Mouse (Mus musculus) MEL (cell line): Measurements from ENCODE around the gene Ccdc159. TPM values are rescaled to one million over a fixed set of nuclear protein-coding genes. Genes with fewer than 3 reads are reported as not detected.

Experiments used
- DNase-seq: peaks from one replicate; pipeline ENCODE4 v3.0.0; 2011; ENCODE audit warnings: low read depth, low spot score
- H3K27ac ChIP-seq: 2 replicates; pipeline ENCODE4 v1.5.1; 2012; ENCODE audit warnings: low read depth, mild to moderate bottlenecking, control low read depth, low read length, moderate library complexity; ENCODE audit not compliant: control insufficient read depth
- H3K27me3 ChIP-seq, 2 experiments: fragments of 150-350 bp in 1 of 2; sonication (generic) in 1 of 2; 2 replicates each; pipeline ENCODE4 v1.6.1; 2012; ENCODE audit warnings: low read length in 2 of 2, mild to moderate bottlenecking in 2 of 2, improper control_type of control experiment in 1 of 2, moderate library complexity in 1 of 2; ENCODE audit not compliant: insufficient read depth in 2 of 2, control insufficient read depth in 1 of 2
- H3K36me3 ChIP-seq, 2 experiments: 2 replicates each; pipeline ENCODE4 v1.6.1; 2012 to 2014; ENCODE audit warnings: low read length in 2 of 2, improper control_type of control experiment in 1 of 2, inconsistent platforms in 1 of 2, mild to moderate bottlenecking in 1 of 2; ENCODE audit not compliant: insufficient read depth in 2 of 2, control insufficient read depth in 1 of 2
- H3K4me1 ChIP-seq, 2 experiments: fragments of 150-350 bp in 1 of 2; sonication (generic) in 1 of 2; 2 replicates each; pipeline ENCODE4 v1.6.1; 2012; ENCODE audit warnings: low read length in 2 of 2, improper control_type of control experiment in 1 of 2, mild to moderate bottlenecking in 1 of 2; ENCODE audit not compliant: insufficient read depth in 2 of 2, control insufficient read depth in 1 of 2
- H3K4me3 ChIP-seq, 2 experiments: fragments of 150-350 bp in 1 of 2; sonication (generic) in 1 of 2; 2 replicates each; pipeline ENCODE4 v1.5.1; 2012; ENCODE audit warnings: low read depth in 2 of 2, low read length in 2 of 2, mild to moderate bottlenecking in 2 of 2, moderate library complexity in 2 of 2, control low read depth in 1 of 2, improper control_type of control experiment in 1 of 2; ENCODE audit not compliant: control insufficient read depth in 1 of 2, insufficient read depth in 1 of 2
- H3K79me2 ChIP-seq: 2 replicates; pipeline ENCODE4 v1.6.1; 2012; ENCODE audit warnings: mild to moderate bottlenecking, low read length, moderate library complexity; ENCODE audit not compliant: control insufficient read depth, poor library complexity, insufficient read depth
- H3K9ac ChIP-seq: 2 replicates; pipeline ENCODE4 v1.6.1; 2012; ENCODE audit warnings: low read depth, mild to moderate bottlenecking, control low read depth, low read length, moderate library complexity; ENCODE audit not compliant: control insufficient read depth, poor library complexity, severe bottlenecking
- H3K9me3 ChIP-seq: fragments of 150-350 bp; sonication (generic); replicated peaks from 2 replicates; pipeline ENCODE4 v1.6.1; 2012; ENCODE audit warnings: mild to moderate bottlenecking, low read length, improper control_type of control experiment, moderate library complexity; ENCODE audit not compliant: insufficient read depth
- BHLHE40 ChIP-seq: IDR thresholded peaks from 2 replicates; pipeline ENCODE4 v1.6.1; 2012; ENCODE audit warnings: low read depth, mild to moderate bottlenecking, inconsistent platforms, low read length, improper control_type of control experiment, borderline replicate concordance
- CHD1 ChIP-seq: IDR thresholded peaks from 2 replicates; pipeline ENCODE4 v1.6.1; 2012; ENCODE audit warnings: low read depth, mild to moderate bottlenecking, inconsistent platforms, low read length, improper control_type of control experiment
- CHD2 ChIP-seq: IDR thresholded peaks from 2 replicates; pipeline ENCODE4 v1.6.1; 2011; ENCODE audit warnings: low read length, improper control_type of control experiment
- E2F4 ChIP-seq: IDR thresholded peaks from 2 replicates; pipeline ENCODE4 v1.6.1; 2011; ENCODE audit warnings: low read depth, low read length, improper control_type of control experiment, borderline replicate concordance
- ELF1 ChIP-seq: IDR thresholded peaks from 2 replicates; pipeline ENCODE4 v1.6.1; 2014; ENCODE audit warnings: low read depth, mild to moderate bottlenecking, inconsistent platforms, low read length, improper control_type of control experiment, moderate library complexity
- ETS1 ChIP-seq: IDR thresholded peaks from 2 replicates; pipeline ENCODE4 v1.6.1; 2012; ENCODE audit warnings: low read depth, mild to moderate bottlenecking, inconsistent platforms, low read length, improper control_type of control experiment, moderate library complexity
- GABPA ChIP-seq: IDR thresholded peaks from 2 replicates; pipeline ENCODE4 v1.6.1; 2012; ENCODE audit warnings: low read depth, mild to moderate bottlenecking, inconsistent platforms, low read length, improper control_type of control experiment, moderate library complexity
- GATA1 ChIP-seq: IDR thresholded peaks from 2 replicates; pipeline ENCODE4 v1.6.1; 2011; ENCODE audit warnings: low read depth, low read length, improper control_type of control experiment
- HCFC1 ChIP-seq: IDR thresholded peaks from 2 replicates; pipeline ENCODE4 v1.6.1; 2012; ENCODE audit warnings: low read depth, mild to moderate bottlenecking, inconsistent platforms, low read length, improper control_type of control experiment, moderate library complexity
- JUND ChIP-seq: IDR thresholded peaks from 2 replicates; pipeline ENCODE4 v1.6.1; 2011; ENCODE audit warnings: low read depth, mild to moderate bottlenecking, improper control_type of control experiment, low read length
- MAFK ChIP-seq: IDR thresholded peaks from 2 replicates; pipeline ENCODE4 v1.6.1; 2011; ENCODE audit warnings: low read depth, mild to moderate bottlenecking, low read length, improper control_type of control experiment, borderline replicate concordance
- MAX ChIP-seq: IDR thresholded peaks from 2 replicates; pipeline ENCODE4 v1.6.1; 2011; ENCODE audit warnings: low read length, improper control_type of control experiment
- MAZ ChIP-seq: IDR thresholded peaks from 2 replicates; pipeline ENCODE4 v1.6.1; 2012; ENCODE audit warnings: low read depth, mild to moderate bottlenecking, inconsistent platforms, low read length, improper control_type of control experiment
- MEF2A ChIP-seq: IDR thresholded peaks from 2 replicates; pipeline ENCODE4 v1.6.1; 2014; ENCODE audit warnings: low read depth, mild to moderate bottlenecking, inconsistent platforms, low read length, improper control_type of control experiment; ENCODE audit not compliant: poor library complexity, insufficient replicate concordance, severe bottlenecking; ENCODE audit errors: extremely low read depth
- MXI1 ChIP-seq: IDR thresholded peaks from 2 replicates; pipeline ENCODE4 v1.6.1; 2011; ENCODE audit warnings: mild to moderate bottlenecking, low read depth, low read length, improper control_type of control experiment
- MYB ChIP-seq: IDR thresholded peaks from 2 replicates; pipeline ENCODE4 v1.6.1; 2011; ENCODE audit warnings: mild to moderate bottlenecking, low read depth, low read length, improper control_type of control experiment
- MYC ChIP-seq: IDR thresholded peaks from 2 replicates; pipeline ENCODE4 v1.6.1; 2011; ENCODE audit warnings: low read depth, mild to moderate bottlenecking, low read length, improper control_type of control experiment, moderate library complexity
- NELFE ChIP-seq: IDR thresholded peaks from 2 replicates; pipeline ENCODE4 v1.6.1; 2011; ENCODE audit warnings: low read depth, low read length, improper control_type of control experiment
- NRF1 ChIP-seq: IDR thresholded peaks from 2 replicates; pipeline ENCODE4 v1.6.1; 2014; ENCODE audit warnings: low read depth, mild to moderate bottlenecking, inconsistent platforms, low read length, improper control_type of control experiment, moderate library complexity; ENCODE audit not compliant: poor library complexity, insufficient read depth, severe bottlenecking
- POLR2A ChIP-seq, 2 experiments: IDR thresholded peaks; 2 replicates each; pipeline ENCODE4 v1.6.1; 2011 to 2012; ENCODE audit warnings: low read length in 2 of 2, mild to moderate bottlenecking in 2 of 2, control low read depth in 1 of 2, improper control_type of control experiment in 1 of 2, low read depth in 1 of 2, moderate library complexity in 1 of 2; ENCODE audit not compliant: control insufficient read depth in 1 of 2, insufficient read depth in 1 of 2, poor library complexity in 1 of 2
- POLR2AphosphoS2 ChIP-seq: IDR thresholded peaks from 2 replicates; pipeline ENCODE4 v1.6.1; 2011; ENCODE audit warnings: low read length, improper control_type of control experiment
- RAD21 ChIP-seq: IDR thresholded peaks from 2 replicates; pipeline ENCODE4 v1.6.1; 2011; ENCODE audit warnings: mild to moderate bottlenecking, low read depth, low read length, improper control_type of control experiment
- RCOR1 ChIP-seq: IDR thresholded peaks from 2 replicates; pipeline ENCODE4 v1.6.1; 2012; ENCODE audit warnings: low read depth, mild to moderate bottlenecking, inconsistent platforms, low read length, improper control_type of control experiment
- SIN3A ChIP-seq: IDR thresholded peaks from 2 replicates; pipeline ENCODE4 v1.6.1; 2012; ENCODE audit warnings: low read length, improper control_type of control experiment, inconsistent platforms
- SMC3 ChIP-seq: IDR thresholded peaks from 2 replicates; pipeline ENCODE4 v1.6.1; 2011; ENCODE audit warnings: low read depth, low read length, improper control_type of control experiment
- TAL1 ChIP-seq: IDR thresholded peaks from 2 replicates; pipeline ENCODE4 v1.6.1; 2012; ENCODE audit warnings: mild to moderate bottlenecking, inconsistent platforms, low read length, moderate library complexity, mixed read lengths
- TBP ChIP-seq: IDR thresholded peaks from 2 replicates; pipeline ENCODE4 v1.8.0; 2011; ENCODE audit warnings: low read depth, low read length, improper control_type of control experiment
- TCF12 ChIP-seq: IDR thresholded peaks from 2 replicates; pipeline ENCODE4 v1.6.1; 2014; ENCODE audit warnings: low read depth, mild to moderate bottlenecking, inconsistent platforms, low read length, improper control_type of control experiment, moderate library complexity
- UBTF ChIP-seq: IDR thresholded peaks from 2 replicates; pipeline ENCODE4 v1.6.1; 2012; ENCODE audit warnings: low read depth, mild to moderate bottlenecking, inconsistent platforms, low read length, improper control_type of control experiment, moderate library complexity, borderline replicate concordance; ENCODE audit not compliant: insufficient read depth
- USF1 ChIP-seq: IDR thresholded peaks from 2 replicates; pipeline ENCODE4 v1.6.1; 2014; ENCODE audit warnings: low read depth, mild to moderate bottlenecking, inconsistent platforms, low read length, improper control_type of control experiment, moderate library complexity
- USF2 ChIP-seq, 2 experiments: IDR thresholded peaks; 2 replicates each; pipeline ENCODE4 v1.6.1; 2011 to 2012; ENCODE audit warnings: improper control_type of control experiment in 2 of 2, low read length in 2 of 2, borderline replicate concordance in 1 of 2, inconsistent platforms in 1 of 2, low read depth in 1 of 2, mild to moderate bottlenecking in 1 of 2; ENCODE audit not compliant: insufficient read depth in 1 of 2
- ZC3H11A ChIP-seq: IDR thresholded peaks from 2 replicates; pipeline ENCODE4 v1.6.1; 2012; ENCODE audit warnings: low read depth, mild to moderate bottlenecking, inconsistent platforms, low read length, improper control_type of control experiment
- ZKSCAN1 ChIP-seq: IDR thresholded peaks from 2 replicates; pipeline ENCODE4 v1.6.1; 2012; ENCODE audit warnings: low read depth, mild to moderate bottlenecking, inconsistent platforms, low read length, improper control_type of control experiment, moderate library complexity
- ZMIZ1 ChIP-seq: IDR thresholded peaks from 2 replicates; pipeline ENCODE4 v1.6.1; 2012; ENCODE audit warnings: low read depth, mild to moderate bottlenecking, inconsistent platforms, low read length, improper control_type of control experiment, moderate library complexity
- ZNF384 ChIP-seq: IDR thresholded peaks from 2 replicates; pipeline ENCODE4 v1.6.1; 2012; ENCODE audit warnings: low read depth, mild to moderate bottlenecking, inconsistent platforms, low read length, improper control_type of control experiment
- polyA plus RNA-seq, 2 experiments: library from polyadenylated mRNA; stranded (reverse) in 1 of 2; unstranded in 1 of 2; fragments of >175 nt in 1 of 2; fragments of >200 nt in 1 of 2; gene quantifications; 2 replicates each; pipeline versions ENCODE4 v1.2.1 to v1.2.4; 2012; ENCODE audit warnings: low replicate concordance in 2 of 2, low read depth in 1 of 2; ENCODE audit not compliant: insufficient read length in 2 of 2, insufficient read depth in 1 of 2, missing spikeins in 1 of 2
- total RNA-seq: library from RNA; depleted of rRNA; stranded (reverse); fragments of 300-350 nt; gene quantifications from 2 replicates; pipeline ENCODE4 v1.2.3, GENCODE M21; 2012

Gene Ccdc159
- total and polyA plus RNA-seq, 3 experiments, result 1.0 to 6.4 TPM; not detected in 1

DNA sequence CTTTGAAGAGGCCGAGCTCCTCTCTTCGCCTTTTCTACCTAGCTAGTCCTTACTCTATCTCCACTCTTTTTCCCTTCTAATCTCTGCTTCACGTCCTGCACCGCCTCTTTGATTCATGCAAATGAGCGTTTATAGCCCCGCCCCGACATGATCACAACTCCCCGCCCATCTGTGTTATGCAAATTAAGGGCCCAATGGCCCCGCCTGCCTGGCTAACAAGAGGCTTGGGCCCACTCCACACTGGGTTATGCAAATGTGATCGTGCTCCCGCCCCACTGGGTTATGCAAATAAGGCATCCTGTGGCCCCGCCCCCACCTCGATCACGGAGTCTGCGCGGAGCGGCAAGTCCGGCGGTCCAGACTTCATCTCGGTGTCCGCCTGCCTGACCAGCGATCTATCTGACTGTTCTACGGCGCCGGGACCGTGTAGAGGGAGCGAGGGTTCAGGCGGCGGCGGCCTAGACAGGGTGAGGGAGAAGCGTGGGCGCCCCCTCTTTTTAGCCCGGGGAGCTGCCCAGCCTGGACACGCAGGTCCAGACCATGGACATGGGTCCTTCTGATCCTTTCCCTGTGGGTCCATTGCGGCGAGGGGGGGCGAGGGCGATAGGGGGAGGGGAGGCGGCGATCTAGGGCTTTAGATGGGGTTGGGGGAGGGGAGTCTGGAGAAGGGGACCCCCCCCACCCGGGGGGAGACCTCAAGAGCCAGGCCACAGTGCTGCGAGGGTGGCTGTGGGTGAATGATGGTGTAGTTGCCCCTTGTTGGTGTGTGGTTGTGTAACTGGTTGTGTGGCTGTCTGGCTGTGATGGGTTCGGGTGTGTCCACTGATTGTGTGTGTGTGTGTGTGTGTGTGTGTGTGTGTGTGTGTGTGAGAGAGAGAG is 9.7 kb downstream of the Ccdc159 start, which contains the start of gene Plppr2:
TSS of gene Plppr2 (plus strand) at position 342 of the 879 bp plus-strand sequence.
- peaks cover 12 to 23% of the 10 kb centered on the region in 2 experiments for H3K4me1 ChIP-seq
- H3K79me2 ChIP-seq, result no peaks in the 10 kb centered on the region
- no peaks in the 10 kb centered on the region for H3K27me3 ChIP-seq
- DNase-seq, result peak; percentile 100
- H3K36me3 ChIP-seq, result peaks cover 0 to 17% of the 10 kb centered on the region in 2 experiments; a peak in 2 of 4 replicates
- H3K27ac ChIP-seq, result no peak within 1 kb of the TSS
- H3K9me3 ChIP-seq, result no peaks in the 10 kb centered on the region
- H3K9ac ChIP-seq, result peak within 1 kb of the TSS; percentile 61
- H3K4me3 ChIP-seq, result peak within 1 kb of the TSS; percentile 69 to 92
- TF ChIP-seq NRF1 (peak; percentile 87), ZKSCAN1 (no peak), POLR2A (IDR thresholded peaks at IDR 0.05; ENCODE audit: control insufficient read depth in 1 of 2, insufficient read depth in 1 of 2, low read depth in 1 of 2, low read length in 2 of 2, poor library complexity in 1 of 2) (peak; percentile 29 to 72; a peak in 2 of 4 replicates), ETS1 (no peak; the same call in 1 of the 2 replicates), GABPA (no peak), MAX (0 out of 2 replicates have a peak, but pooled peaks have one; percentile 31), TCF12 (peak; percentile 25; the same call in 1 of the 2 replicates), ELF1 (0 out of 2 replicates have a peak, but pooled peaks have one; percentile 46), MAFK (no peak), SIN3A (peak; percentile 12), RAD21 (no peak), CHD1 (no peak), NELFE (peak; percentile 39), ZMIZ1 (peak; percentile 14; the same call in 1 of the 2 replicates), USF2 (IDR thresholded peaks at IDR 0.05; ENCODE audit: borderline replicate concordance in 1 of 2, insufficient read depth in 1 of 2, low read depth in 1 of 2, low read length in 2 of 2) (no peak), JUND (no peak), MYC (peak; percentile 12; the same call in 1 of the 2 replicates), MEF2A (no peak), UBTF (no peak), RCOR1 (peak; percentile 94), CHD2 (no peak), TAL1 (no peak), HCFC1 (0 out of 2 replicates have a peak, but pooled peaks have one; percentile 25), USF1 (peak; percentile 45; the same call in 1 of the 2 replicates), MYB (no peak), MAZ (peak; percentile 41; the same call in 1 of the 2 replicates), TBP (peak; percentile 68; the same call in 1 of the 2 replicates), ZNF384 (no peak), GATA1 (peak; percentile 59), ZC3H11A (no peak), BHLHE40 (no peak), E2F4 (no peak), MXI1 (no peak), SMC3 (0 out of 2 replicates have a peak, but pooled peaks have one; percentile 11), POLR2AphosphoS2 (no peak)
